Mouse (Mus musculus) G1E (cell line): Measurements from ENCODE around the gene Ngdn. TPM values are rescaled to one million over a fixed set of nuclear protein-coding genes. Genes with fewer than 3 reads are reported as not detected.
"Not testable (repeated sequence)": the region's sequence is repeated elsewhere in the genome, so short reads cannot be mapped to it uniquely, and the experiment has no call there.

Source experiments
- ATAC-seq: 2 replicates; pipeline ENCODE4 v1.8.0; 2016; ENCODE audit warnings: mild to moderate bottlenecking; ENCODE audit not compliant: insufficient number of reproducible peaks, poor library complexity, low FRiP score, severe bottlenecking; ENCODE audit errors: extremely low read depth
- DNase-seq: peaks from one replicate; pipeline ENCODE4 v3.0.0; 2012; ENCODE audit warnings: low spot score
- H3K27me3 ChIP-seq: 2 replicates; pipeline ENCODE4 v1.6.1; 2012; ENCODE audit warnings: mild to moderate bottlenecking, low read length, inconsistent platforms; ENCODE audit not compliant: insufficient read depth
- H3K36me3 ChIP-seq: replicated peaks from 2 replicates; pipeline ENCODE3; 2012; ENCODE audit warnings: mild to moderate bottlenecking, inconsistent platforms
- H3K4me1 ChIP-seq: 2 replicates; pipeline ENCODE4 v1.6.1; 2012; ENCODE audit warnings: low read depth, low read length, inconsistent platforms, mixed read lengths; ENCODE audit not compliant: insufficient read depth
- H3K4me3 ChIP-seq: 2 replicates; pipeline ENCODE4 v1.5.1; 2012; ENCODE audit warnings: low read depth, mild to moderate bottlenecking, inconsistent platforms, low read length, moderate library complexity, mixed read lengths
- H3K9me3 ChIP-seq: replicated peaks from 2 replicates; pipeline ENCODE4 v1.6.1; 2012; ENCODE audit warnings: inconsistent platforms
- CTCF ChIP-seq: IDR thresholded peaks from 2 replicates; pipeline ENCODE4 v1.5.1; 2012; ENCODE audit warnings: low read depth, low read length, inconsistent platforms, mixed read lengths
- GATA1 ChIP-seq: IDR thresholded peaks from 2 replicates; pipeline ENCODE4 v1.6.1; 2012; ENCODE audit warnings: borderline replicate concordance, low read length, inconsistent platforms, mixed read lengths
- GATA2 ChIP-seq: IDR thresholded peaks from 2 replicates; pipeline ENCODE4 v1.6.1; 2012; ENCODE audit warnings: low read depth, low read length, inconsistent platforms, borderline replicate concordance
- POLR2AphosphoS5 ChIP-seq: IDR thresholded peaks from 2 replicates; pipeline ENCODE4 v1.6.1; 2012; ENCODE audit warnings: low read depth, low read length, inconsistent platforms; ENCODE audit not compliant: insufficient replicate concordance
- TAL1 ChIP-seq: conservative IDR thresholded peaks from 2 replicates; pipeline ENCODE4 v1.6.1; 2012; ENCODE audit warnings: low read depth, low read length, inconsistent platforms, mixed read lengths
- polyA plus RNA-seq: library from polyadenylated mRNA; stranded (reverse); fragments of >175 nt; gene quantifications from 2 replicates; pipeline ENCODE4 v1.2.3, GENCODE M21; 2012
- total RNA-seq, 2 experiments: library from RNA; stranded (forward) in 1 of 2; stranded (reverse) in 1 of 2; fragments of 200-1000 nt in 1 of 2; fragments of >200 nt in 1 of 2; fragmentation: Nextera tagmentation in 1 of 2; gene quantifications; 2 replicates each; pipeline ENCODE4 v1.2.3; 2014 to 2017

Ngdn gene
- total and polyA plus RNA-seq, 3 experiments, result 31.7 to 62.0 (median 55.2) TPM

DNA sequence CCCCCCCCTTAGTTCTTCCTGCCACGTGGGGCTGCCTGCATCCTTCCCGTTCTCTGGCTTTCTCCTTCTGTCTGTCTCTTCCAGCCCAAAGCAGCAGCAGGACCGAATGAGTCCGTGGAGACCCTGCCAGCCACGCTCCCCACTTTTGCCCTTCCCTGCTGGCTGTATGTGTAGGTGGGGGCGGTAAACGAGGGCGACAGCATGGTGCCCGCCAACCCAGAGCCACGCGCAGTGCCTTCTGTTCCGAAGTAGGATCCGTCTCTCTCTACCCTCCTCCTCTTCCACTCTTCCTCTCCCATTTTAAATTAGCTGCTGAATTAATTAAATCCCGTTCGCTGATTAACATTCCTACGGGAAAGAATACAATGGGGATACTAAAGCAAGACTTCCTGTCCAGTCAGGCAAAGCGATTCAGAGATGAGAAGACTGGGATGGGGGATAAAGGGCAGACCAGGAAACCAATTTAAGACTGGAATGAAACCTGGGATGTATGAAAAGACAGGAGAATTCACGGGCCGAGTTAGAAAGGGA lies 17.5 kb downstream of the Ngdn start:
- peaks cover 9% of the 10 kb centered on the region; the same call in 1 of the 2 replicates for H3K27me3 ChIP-seq
- H3K36me3 ChIP-seq, result no peaks in the 10 kb centered on the region
- DNase-seq (no peak), ATAC-seq (no peak)
- TF ChIP-seq CTCF, result no peak
- no peak for TF ChIP-seq GATA1
- TF ChIP-seq POLR2AphosphoS5, result no peak
- TF ChIP-seq TAL1, result no peak
- no peak for TF ChIP-seq GATA2
- H3K4me1 ChIP-seq, result peaks cover 21% of the 10 kb centered on the region
- H3K9me3 ChIP-seq, result no peaks in the 10 kb centered on the region
- no peak overlapping the region for H3K4me3 ChIP-seq

DNA sequence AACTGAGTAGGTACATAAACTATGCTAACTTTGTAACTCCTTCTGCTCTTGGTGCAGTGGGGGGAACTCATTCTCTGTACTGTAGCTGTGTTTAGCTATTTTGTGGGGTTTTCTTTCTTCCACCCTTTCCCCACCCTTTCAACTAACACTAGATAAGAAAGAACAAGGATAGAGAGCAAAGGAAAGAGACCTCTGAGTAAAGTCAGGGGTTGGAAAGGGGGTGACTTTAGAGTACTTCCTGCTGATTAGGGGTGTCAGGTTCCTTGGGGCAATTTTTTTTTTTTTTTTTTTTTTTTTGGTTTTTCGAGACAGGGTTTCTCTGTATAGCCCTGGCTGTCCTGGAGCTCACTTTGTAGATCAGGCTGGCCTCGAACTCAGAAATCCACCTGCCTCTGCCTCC lies 28.4 kb downstream of the Ngdn start:
- not testable (repeated sequence) for ATAC-seq, H3K4me3 ChIP-seq, DNase-seq, H3K36me3 ChIP-seq, H3K9me3 ChIP-seq, H3K27me3 ChIP-seq, H3K4me1 ChIP-seq

- DNase-seq (no peak), ATAC-seq (no peak)
- peaks cover 17% of the 10 kb centered on the region for H3K27me3 ChIP-seq
- H3K9me3 ChIP-seq, result no peaks in the 10 kb centered on the region
- TF ChIP-seq CTCF (no peak), POLR2AphosphoS5 (no peak), GATA2 (no peak), GATA1 (no peak), TAL1 (no peak)
- H3K36me3 ChIP-seq, result no peaks in the 10 kb centered on the region
- no peak overlapping the region for H3K4me3 ChIP-seq
- no peaks in the 10 kb centered on the region for H3K4me1 ChIP-seq
Observed at GRCm38 (mm10) chr14:55047971-55048531, 32.8 kb downstream of the Ngdn start.

GRCm38 (mm10) chr14:55052496-55052895 lies 37.2 kb downstream of the Ngdn start:
- no peak for TF ChIP-seq TAL1
- no peak for TF ChIP-seq CTCF
- no peak for TF ChIP-seq POLR2AphosphoS5
- no peak for TF ChIP-seq GATA2
- H3K9me3 ChIP-seq, result no peaks in the 10 kb centered on the region
- H3K27me3 ChIP-seq, result peaks cover 40% of the 10 kb centered on the region
- DNase-seq (no peak), ATAC-seq (no peak)
- no peaks in the 10 kb centered on the region for H3K36me3 ChIP-seq
- no peak overlapping the region for H3K4me3 ChIP-seq
- peaks cover 9% of the 10 kb centered on the region for H3K4me1 ChIP-seq

DNA sequence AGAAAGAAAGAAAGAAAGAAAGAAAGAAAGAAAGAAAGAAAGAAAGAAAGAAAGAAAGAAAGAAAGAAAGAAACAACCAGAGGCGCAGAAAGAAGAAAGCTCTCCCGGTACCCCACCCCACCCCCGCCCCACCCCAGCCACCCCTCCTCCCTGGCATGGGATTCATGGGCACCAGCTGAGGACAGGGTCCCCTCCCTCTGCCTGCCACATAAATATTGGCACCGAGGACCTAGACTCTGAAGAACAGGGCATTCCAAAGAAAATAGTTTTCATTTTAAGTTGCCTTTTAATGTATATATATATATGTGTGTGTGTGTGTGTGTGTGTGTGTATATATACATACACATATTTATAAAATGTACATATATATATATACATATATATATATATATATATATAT lies 37.8 kb downstream of the Ngdn start:
- peaks cover 9% of the 10 kb centered on the region for H3K4me1 ChIP-seq
- no peak for TF ChIP-seq CTCF
- no peak for TF ChIP-seq GATA1
- no peak for TF ChIP-seq TAL1
- TF ChIP-seq POLR2AphosphoS5, result no peak
- TF ChIP-seq GATA2, result no peak
- H3K27me3 ChIP-seq, result peaks cover 40% of the 10 kb centered on the region
- H3K9me3 ChIP-seq, result no peaks in the 10 kb centered on the region
- H3K36me3 ChIP-seq, result no peaks in the 10 kb centered on the region
- DNase-seq (no peak), ATAC-seq (no peak)
- no peak overlapping the region for H3K4me3 ChIP-seq

DNA sequence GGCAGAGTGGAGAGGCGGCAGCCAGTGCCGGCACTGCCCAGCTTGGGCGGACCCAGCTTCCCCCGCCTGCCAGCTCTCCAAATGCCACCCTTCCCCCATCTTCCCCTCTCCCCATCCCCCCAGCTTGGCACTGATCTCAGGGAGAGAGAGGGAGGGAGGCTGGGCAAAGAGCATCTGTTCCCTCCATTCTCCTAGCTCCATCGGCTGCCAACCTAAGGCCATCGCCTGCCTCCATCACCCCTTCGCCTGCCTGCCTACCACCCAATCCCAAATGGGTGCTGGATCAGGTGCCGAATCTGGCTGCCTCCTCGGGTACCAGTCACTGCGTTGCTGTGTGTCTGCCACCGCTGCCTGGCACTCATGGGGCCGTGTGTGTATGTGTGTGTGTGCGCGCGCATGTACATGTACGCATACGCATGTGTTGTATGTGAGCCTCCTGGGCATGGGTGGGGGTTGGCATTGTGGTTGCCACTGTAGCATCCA lies 38.5 kb downstream of the Ngdn start:
- Histone ChIP-seq H3K36me3 (no peaks in the 10 kb centered on the region), H3K9me3 (no peaks in the 10 kb centered on the region), H3K27me3 (peaks cover 40% of the 10 kb centered on the region), H3K4me3 (no peak overlapping the region), H3K4me1 (peaks cover 10% of the 10 kb centered on the region)
- DNase-seq (no peak), ATAC-seq (no peak)
- TF ChIP-seq CTCF, result no peak
- no peak for TF ChIP-seq POLR2AphosphoS5
- TF ChIP-seq GATA2, result no peak
- no peak for TF ChIP-seq TAL1
- no peak for TF ChIP-seq GATA1
